Mouse (Mus musculus): ENCODE results near the gene Btg1.

The Btg1 gene

DNA sequence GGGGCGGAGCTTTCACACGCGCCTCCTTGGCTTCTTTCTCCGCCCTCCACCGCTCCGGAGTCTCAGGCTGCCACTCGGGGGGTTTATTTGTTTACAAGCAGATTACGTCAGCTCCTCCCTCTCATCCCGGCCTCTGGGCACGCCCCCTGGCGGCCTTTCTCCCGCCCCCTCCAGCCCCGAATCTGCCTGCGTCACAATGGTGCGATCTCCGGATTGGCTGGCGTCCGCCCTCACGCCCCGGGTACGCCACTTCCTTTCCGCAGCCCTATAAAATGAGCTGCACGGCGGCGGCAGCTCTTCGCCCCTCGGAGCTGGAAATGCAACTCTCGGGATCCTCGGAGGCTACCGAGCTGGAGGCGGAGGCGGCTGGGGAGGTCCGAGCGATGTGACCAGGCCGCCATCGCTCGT, at the start of gene Btg1:
TSS of gene Btg1 (plus strand) at position 298 of the 408 bp plus-strand sequence.
- peak; percentile 100 for DNase-seq

DNA sequence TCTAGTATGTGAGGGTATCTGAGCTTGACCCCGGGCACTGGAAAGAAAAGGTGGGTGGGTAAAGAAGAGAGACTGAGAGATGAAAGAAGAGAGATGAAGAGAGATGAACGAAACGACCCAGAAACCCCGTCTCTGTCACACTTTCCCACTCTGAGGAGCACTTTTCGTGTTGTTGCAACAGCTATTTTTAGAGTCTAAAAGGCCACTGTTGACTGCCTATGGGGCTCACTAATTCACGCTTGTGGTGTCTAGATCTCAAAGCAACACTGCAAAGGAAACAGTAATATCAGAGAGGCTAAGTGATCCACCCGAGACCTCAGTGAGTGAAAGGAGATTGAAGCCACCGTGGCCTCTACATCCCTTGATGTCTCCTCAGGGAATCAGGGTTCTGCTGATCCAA, 47.3 kb upstream of the Btg1 start:
- DNase-seq: no peak

DNA sequence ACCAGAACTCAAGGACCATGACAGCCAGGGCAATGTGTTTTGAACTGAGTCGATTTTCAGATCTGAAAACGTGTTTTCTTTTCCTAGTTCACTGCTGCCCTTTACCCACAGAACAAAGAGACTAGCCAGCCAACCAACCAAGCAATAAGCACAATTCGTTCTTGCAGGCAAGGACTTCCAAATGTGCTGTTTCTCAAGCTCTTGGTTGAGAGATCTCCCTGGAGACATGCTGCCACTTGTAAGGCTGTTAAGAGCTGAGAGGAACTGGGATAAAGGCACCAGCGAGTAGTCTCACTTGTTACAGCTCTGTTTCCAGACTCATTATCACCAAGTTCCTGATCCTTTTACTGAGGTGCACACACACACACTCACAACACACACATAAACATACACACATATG, 45.6 kb upstream of the Btg1 start:
- peak; percentile 28 for DNase-seq

DNA sequence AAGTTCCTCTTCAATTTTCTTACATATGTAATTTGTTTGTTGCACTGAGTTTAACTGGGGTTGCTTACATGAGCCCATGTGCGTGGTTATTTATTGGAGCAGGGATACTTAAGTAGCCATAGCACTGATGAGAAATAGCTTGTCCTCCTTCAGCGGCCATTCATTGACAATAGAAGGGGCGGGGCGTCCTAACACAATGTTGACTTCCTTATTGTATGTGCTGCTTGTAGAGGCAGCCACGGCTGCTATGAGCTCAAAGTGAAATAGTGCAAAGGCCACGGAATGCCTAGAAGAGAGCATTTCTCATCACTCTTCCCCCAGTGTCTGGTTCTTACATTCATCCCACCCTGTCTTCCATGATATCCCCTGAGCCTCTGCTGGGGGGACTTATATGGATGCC, 42.0 kb upstream of the Btg1 start:
- DNase-seq: no peak

- DNase-seq: no peak
Measured at GRCm38 (mm10) chr10:96575338-96575737, 41.5 kb upstream of the Btg1 start.

DNA sequence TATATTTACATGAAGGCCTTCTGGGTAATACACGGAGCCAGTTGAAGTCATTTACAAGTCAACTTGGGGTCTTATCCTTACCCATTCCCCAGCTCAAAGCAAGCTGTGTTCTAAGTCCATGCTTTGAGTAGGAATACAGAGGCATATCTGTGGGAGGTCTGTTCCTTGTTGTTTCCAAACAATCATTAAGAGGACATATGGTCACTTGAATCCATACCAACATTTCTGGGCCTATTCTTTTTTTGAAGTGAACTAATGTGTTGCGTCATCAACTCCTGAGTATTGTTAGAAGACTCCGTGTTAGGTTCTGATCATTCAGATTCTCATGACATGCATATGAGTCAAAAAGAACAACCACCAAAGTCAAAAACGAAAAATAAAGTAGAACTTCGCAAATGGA, 37.9 kb upstream of the Btg1 start:
- no peak for DNase-seq

- DNase-seq: no peak
Measured at GRCm38 (mm10) chr10:96579436-96579835, 37.4 kb upstream of the Btg1 start.

DNA sequence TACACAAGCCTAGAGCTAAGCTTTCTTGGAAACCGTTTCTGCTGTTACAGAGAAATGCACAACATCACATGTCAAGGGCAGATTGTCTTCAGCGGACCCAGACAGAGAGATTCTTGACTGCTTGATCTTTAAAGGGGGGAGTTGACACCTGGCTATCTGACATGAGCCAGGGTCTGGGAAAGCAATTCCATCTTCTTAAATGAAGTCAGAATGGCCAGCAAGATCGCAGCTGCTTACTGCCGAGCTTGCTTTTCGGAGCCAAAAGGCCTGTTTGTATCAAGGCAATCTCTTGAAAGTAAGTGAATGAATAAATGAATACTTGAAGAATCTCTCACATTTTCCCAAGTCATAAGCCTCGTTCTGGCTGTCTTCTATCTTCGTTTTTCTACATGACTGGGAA, 36.6 kb upstream of the Btg1 start:
- no peak for DNase-seq

DNA sequence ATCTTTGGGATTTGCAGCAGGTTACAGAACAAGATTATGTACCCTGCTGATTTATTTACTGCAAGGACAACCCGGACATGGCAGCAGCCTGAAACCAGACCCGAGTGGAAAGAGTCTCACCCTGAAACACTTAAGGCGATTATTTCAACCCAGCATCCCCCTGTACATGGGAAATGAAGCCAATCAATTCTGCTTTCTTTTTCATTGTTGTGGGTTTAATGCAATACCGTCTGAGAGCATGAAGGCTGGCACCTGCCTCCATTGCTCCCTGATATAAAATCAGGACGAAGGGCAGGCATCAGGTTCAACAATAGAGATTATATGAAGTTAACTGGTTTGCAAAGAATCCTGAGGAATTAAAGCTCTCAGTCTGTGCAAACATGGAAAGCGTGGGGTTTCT, 35.6 kb upstream of the Btg1 start:
- no peak for DNase-seq

GRCm38 (mm10) chr10:96586191-96586880, 30.5 kb upstream of the Btg1 start:
- DNase-seq: no peak

DNA sequence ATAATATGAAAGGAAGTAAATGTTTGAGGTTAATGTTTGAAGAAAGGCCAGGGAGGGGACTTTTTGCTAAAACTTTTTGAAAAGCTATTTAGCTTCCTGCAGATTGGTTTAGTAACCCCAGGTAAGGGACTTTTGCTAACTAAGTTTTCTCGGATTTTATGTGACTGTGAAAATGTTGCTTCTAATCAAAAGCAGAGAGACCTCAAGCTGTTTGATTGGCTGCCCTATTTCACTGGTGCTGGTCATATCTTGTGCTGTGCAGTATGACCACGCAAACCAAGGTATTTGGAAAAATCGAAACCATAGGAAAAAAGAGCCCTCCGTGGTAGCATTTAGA, 30.0 kb upstream of the Btg1 start:
- DNase-seq: no peak

- DNase-seq: no peak
Measured at GRCm38 (mm10) chr10:96588233-96588632, 28.6 kb upstream of the Btg1 start.

DNA sequence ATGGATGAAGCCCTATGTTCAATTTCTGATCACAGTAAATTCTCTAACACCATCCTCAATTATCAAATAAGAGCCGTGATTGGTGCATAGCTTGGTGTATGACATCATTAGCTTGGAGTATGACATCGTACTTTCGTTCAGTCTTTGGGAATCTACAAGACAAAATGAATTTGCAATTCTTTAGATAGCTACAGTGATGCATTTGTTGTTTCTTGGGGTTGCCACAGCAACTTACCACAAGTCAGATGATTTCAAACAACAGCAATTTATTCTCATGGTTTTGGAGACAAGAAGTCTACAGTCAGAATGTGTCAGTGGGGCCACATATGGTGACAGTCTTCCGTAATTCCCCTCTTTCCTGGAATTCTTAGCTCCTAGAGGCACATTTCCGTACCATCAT, 27.0 kb upstream of the Btg1 start:
- DNase-seq: no peak

GRCm38 (mm10) chr10:96592089-96592488, 24.7 kb upstream of the Btg1 start:
- DNase-seq: no peak

- DNase-seq: no peak
Measured at GRCm38 (mm10) chr10:96595435-96596132, 21.2 kb upstream of the Btg1 start.

- no peak for DNase-seq
Measured at GRCm38 (mm10) chr10:96596411-96596810, 20.4 kb upstream of the Btg1 start.

- DNase-seq: no peak
Measured at GRCm38 (mm10) chr10:96599641-96600040, 17.2 kb upstream of the Btg1 start.

DNA sequence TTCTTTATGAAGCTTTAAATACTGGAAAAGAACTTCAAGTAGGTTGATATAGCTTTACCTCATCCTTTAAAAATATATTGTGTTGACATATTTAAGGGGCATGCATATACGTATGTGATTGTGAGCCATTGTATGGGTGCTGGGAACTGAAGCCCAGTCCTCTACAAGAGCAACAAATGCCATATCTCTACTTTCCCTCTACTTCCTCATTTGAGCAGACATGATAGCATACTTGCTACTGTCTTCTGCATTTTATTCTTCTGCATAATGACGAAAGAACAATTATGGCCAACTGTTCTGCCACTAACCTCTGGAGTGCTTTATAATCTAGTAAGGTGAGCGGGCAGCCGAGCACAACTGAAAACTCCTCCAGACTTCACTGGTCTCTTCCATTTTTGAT, 15.1 kb upstream of the Btg1 start:
- DNase-seq: no peak

DNA sequence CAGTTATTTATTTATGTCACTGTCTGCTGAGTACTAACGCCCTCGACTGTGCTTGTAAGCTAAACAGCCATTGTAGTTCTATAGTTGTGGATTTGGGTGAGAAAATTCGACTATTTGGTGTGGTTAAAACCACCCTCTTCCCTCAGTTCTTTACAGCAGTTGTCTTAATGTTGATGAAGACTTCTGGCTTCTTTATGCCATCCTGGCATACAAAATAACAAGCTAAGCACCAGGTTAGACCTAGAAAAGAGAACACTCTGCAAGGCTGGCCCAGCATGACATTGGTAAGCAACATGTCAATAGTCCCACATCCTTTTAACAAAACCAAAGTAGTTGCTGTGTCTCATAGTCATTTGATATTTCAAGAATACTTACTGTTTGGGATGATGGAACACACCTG, 14.5 kb upstream of the Btg1 start:
- DNase-seq: no peak

DNA sequence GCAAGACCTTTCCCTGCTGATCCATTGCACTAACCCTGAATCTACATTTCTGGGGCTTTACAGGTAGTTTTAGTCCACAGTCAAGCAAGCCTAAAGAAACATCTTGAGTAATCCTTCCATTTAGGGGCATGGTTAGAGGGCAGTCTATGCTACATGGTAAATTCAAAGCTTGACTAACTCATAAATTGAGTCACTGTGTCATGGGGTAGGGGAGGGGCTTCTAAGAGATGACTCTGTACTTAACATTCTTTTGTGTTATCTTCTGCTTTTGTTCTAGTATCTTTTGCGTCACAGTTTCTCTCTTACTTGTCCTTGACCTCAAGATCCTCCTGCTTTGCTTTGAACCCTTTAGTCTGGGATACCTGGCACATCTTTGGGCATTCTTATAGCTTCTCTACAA, 11.6 kb upstream of the Btg1 start:
- no peak for DNase-seq

- no peak for DNase-seq
Measured at GRCm38 (mm10) chr10:96605856-96606255, 10.9 kb upstream of the Btg1 start.

DNA sequence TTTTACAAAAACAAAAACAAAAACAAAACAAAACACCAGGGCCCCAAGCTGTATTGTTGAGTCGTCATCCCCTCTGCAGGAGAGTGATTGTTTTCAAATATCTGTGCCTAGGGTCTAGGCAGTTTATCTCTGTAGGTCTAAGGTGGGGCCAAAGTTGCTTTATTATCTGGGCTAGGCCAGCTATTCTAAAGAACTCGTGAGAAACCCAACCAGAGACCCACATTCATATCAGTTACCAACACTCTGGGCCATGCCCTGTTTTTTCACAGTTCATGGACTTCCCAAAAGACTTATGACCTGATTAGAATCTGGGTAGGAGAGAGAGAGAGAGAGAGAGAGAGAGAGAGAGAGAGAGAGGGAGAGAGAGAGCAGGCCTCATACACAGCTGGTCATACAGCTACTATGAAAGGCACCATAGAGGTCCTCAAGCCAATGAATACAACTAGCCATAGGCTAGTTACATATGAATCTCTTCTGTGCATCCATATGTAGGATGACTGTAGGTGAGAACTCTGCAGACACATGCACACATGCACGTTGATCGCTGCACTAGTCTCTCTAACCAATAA, 9.1 kb upstream of the Btg1 start:
- DNase-seq: no peak

DNA sequence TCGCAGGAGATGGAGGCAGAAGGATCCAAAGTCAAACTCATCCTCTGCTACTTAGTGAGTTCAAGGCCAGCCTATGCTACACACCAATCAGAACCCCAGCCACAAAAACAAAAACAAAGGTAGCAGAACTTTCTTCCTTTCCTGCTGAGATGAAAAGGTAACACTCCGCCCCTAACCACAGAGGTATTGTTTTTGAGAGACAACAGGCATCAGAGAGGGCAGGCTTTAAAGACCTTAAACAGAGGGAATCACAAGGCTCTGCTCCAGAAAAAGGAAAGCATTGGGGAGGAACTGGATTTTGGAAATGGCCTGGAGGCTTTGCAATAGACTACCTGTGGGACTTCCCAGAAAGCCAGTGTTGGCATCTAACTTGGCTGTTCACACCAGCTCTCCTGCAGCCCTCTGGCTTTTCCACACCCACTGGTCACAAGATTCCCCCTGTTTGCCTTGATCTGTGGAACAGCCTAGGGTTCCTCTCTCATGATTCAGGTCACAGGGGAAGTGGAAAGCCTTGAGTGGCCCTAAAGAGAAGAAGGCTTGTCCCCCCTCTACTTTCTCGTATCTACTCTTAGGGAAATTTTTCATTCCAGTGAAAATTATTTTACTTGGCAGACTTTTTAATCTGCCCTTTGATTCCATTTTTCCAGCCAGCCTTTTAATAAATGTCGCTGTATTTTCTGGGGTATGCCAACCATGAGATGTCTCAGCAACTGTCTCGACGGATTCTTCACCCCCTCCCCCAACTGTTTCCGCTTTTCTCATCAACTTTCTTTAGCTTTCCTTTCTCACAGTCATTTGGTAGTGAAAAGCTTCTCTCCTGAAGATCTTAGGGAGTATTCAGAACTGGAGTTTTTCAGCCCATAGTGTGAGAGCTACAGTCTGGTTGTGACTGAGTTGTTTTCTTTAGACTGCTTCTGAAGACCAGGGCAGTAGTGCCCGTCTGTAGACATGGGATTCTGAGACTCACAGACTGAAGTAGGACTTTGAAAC, 7.2 kb upstream of the Btg1 start:
- DNase-seq: no peak

Data from kidney, adult 9 months (tissue).